Mouse (Mus musculus): ENCODE data around the gene Olfr313.

The Olfr313 gene

DNA sequence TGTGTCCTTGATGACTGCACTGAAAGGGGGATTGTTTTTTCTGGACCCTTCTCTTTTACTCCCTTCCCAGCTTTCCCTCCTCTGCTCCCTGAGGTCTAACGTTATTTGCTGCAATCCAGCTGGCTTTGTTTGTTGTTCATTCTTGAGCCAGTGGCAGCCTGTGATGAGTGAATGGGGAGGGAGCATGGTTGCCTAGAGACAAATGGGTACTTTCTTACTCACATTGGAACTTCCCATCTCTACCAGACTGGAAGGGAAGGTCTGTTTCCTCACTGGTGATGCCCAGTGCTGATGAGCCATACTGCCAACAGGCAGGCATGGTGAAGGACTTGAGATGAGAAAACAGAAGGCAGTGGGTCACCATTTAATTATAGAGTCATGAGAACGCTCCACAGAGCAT is 34.9 kb downstream of the Olfr313 start:
- DNase-seq (ENCODE audit: low spot score): no peak

- no peak for DNase-seq (ENCODE audit: low spot score)
Measured at GRCm38 (mm10) chr11:58860744-58861143, 45.9 kb downstream of the Olfr313 start.

GRCm38 (mm10) chr11:58867039-58867953 is 52.5 kb downstream of the Olfr313 start, which contains the start of gene 2810021J22Rik:
Gene 2810021J22Rik, plus strand, starts transcription at chr11:58867216.
- DNase-seq (ENCODE audit: low spot score): peak; percentile 80

DNA sequence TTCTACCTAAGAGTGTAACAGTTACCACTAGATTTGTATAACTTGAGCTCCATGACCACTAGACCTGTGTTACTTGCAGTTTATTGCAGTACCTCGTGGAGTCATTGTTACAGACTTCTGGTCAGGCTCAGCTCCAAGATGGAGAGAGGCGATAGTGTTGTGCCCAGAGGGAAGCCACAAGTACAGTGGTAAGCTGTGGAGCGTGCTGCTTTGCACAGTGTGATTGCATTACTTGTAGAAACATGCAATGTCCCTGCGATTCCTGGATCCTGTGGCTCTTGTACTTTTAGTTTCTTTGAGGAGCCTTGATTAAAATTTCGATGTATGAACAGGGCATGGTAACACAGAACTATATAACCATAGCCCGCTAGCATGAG is 53.1 kb downstream of the Olfr313 start:
- DNase-seq (ENCODE audit: low spot score): no peak

Measured in c-Kit-positive CD71-positive TER-119-positive erythroid progenitor cells, embryonic 14.5 days (primary cell).